Mouse (Mus musculus): ENCODE results near the gene Ankrd52. TPM values are rescaled to one million over a fixed set of nuclear protein-coding genes. Genes with fewer than 3 reads are reported as not detected.

The Ankrd52 gene
- total and polyA plus RNA-seq, 3 experiments, result 4.3 to 51.0 (median 15.3) TPM

DNA sequence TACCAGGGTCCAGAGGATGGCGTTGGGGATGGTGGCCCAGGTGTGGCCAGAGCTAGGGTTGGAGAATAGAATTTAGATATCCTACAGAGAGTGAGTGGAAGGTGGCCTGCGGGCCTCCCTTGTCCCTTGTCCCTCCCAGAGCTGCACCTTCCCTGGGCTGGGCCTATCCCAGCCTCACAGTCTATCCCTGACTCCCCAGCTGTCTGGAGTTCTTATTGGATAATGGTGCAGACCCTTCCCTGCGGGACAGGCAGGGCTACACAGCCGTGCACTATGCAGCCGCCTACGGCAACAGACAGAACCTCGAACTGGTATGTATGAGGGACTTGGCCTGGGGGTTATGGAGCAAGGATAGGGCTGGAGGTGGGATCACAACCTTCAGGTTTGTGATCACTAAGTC, 9.0 kb downstream of the Ankrd52 start:
- TF ChIP-seq ZKSCAN1 (IDR thresholded peaks at IDR 0.05; ENCODE audit: borderline replicate concordance, low read depth, low read length) (no peak), EP300 (IDR thresholded peaks at IDR 0.05; ENCODE audit: low read length) (no peak)
- Histone ChIP-seq H3K27me3 (replicated peaks) (no peaks in the 10 kb centered on the region), H3K36me3 (replicated peaks in 1 of 2; ENCODE audit: control insufficient read depth in 1 of 2, insufficient read depth in 1 of 2, low read length in 1 of 2) (peaks cover 97 to 98% of the 10 kb centered on the region in 2 experiments), H3K4me2 (ENCODE audit: insufficient read depth, low read depth, poor library complexity, severe bottlenecking) (no peak overlapping the region), H3K4me1 (ENCODE audit: control insufficient read depth in 1 of 2, insufficient read depth in 2 of 2) (peaks cover 0 to 4% of the 10 kb centered on the region in 2 experiments; a peak in 2 of 4 replicates), H3K4me3 (replicated peaks in 1 of 3; ENCODE audit: low read depth in 2 of 3, low read length in 2 of 3, poor library complexity in 1 of 3) (no peak overlapping the region), H3K79me2 (replicated peaks; ENCODE audit: control insufficient read depth, extremely low read depth, insufficient read depth, poor library complexity, severe bottlenecking) (no peaks in the 10 kb centered on the region), H3K27ac (ENCODE audit: insufficient read depth, low read depth) (no peak overlapping the region), H3K9me3 (replicated peaks; ENCODE audit: low read length) (no peaks in the 10 kb centered on the region), H3K9ac (ENCODE audit: insufficient read depth, low read depth) (no peak overlapping the region)
- DNase-seq (ENCODE audit: extremely low read depth), result no peak
- in situ Hi-C loops (cut with MboI; ENCODE audit: low pct_ligation_motif_present, low pct_unique_long_range_greater_than_20kb, low sequenced_read_pairs), result no loop called here
- dilution Hi-C loops (cut with MboI; ENCODE audit: extremely low pct_ligation_motif_present, extremely low pct_unique_long_range_greater_than_20kb, low sequenced_read_pairs), result no loop called here

DNA sequence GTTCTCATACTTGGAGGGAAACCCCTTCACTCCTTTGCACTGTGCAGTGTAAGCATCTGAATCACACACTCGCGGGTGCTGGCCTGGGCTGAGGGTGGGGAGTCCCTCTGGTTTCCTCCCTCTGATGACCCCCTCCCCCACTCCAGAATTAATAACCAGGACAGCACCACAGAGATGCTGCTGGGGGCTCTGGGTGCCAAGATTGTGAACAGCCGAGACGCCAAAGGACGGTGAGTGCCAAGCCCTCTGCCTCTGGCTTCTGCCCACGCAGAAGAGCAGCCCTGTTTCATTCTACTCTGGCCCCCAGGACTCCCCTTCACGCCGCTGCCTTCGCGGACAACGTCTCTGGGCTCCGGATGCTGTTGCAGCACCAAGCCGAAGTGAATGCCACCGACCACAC, 12.0 kb downstream of the Ankrd52 start:
- H3K27ac ChIP-seq (ENCODE audit: insufficient read depth, low read depth), result no peak overlapping the region
- H3K9me3 ChIP-seq (replicated peaks; ENCODE audit: low read length), result no peaks in the 10 kb centered on the region
- in situ Hi-C loops (cut with MboI; ENCODE audit: low pct_ligation_motif_present, low pct_unique_long_range_greater_than_20kb, low sequenced_read_pairs) (no loop called here), dilution Hi-C loops (cut with MboI; ENCODE audit: extremely low pct_ligation_motif_present, extremely low pct_unique_long_range_greater_than_20kb, low sequenced_read_pairs) (no loop called here)
- H3K4me2 ChIP-seq (ENCODE audit: insufficient read depth, low read depth, poor library complexity, severe bottlenecking), result no peak overlapping the region
- H3K36me3 ChIP-seq (replicated peaks in 1 of 2; ENCODE audit: control insufficient read depth in 1 of 2, insufficient read depth in 1 of 2, low read length in 1 of 2), result peaks cover 83 to 98% of the 10 kb centered on the region in 2 experiments
- no peak overlapping the region for H3K4me3 ChIP-seq (replicated peaks in 1 of 3; ENCODE audit: low read depth in 2 of 3, low read length in 2 of 3, poor library complexity in 1 of 3)
- H3K4me1 ChIP-seq (ENCODE audit: control insufficient read depth in 1 of 2, insufficient read depth in 2 of 2), result peaks cover 3 to 23% of the 10 kb centered on the region in 2 experiments; a peak in 3 of 4 replicates
- H3K27me3 ChIP-seq (replicated peaks), result no peaks in the 10 kb centered on the region
- no peak for DNase-seq (ENCODE audit: extremely low read depth)
- H3K9ac ChIP-seq (ENCODE audit: insufficient read depth, low read depth), result no peak overlapping the region
- no peaks in the 10 kb centered on the region for H3K79me2 ChIP-seq (replicated peaks; ENCODE audit: control insufficient read depth, extremely low read depth, insufficient read depth, poor library complexity, severe bottlenecking)
- TF ChIP-seq ETS1 (conservative IDR thresholded peaks at IDR 0.05; ENCODE audit: low read depth, low read length) (no peak), ZC3H11A (IDR thresholded peaks at IDR 0.05; ENCODE audit: low read depth, low read length) (no peak)

DNA sequence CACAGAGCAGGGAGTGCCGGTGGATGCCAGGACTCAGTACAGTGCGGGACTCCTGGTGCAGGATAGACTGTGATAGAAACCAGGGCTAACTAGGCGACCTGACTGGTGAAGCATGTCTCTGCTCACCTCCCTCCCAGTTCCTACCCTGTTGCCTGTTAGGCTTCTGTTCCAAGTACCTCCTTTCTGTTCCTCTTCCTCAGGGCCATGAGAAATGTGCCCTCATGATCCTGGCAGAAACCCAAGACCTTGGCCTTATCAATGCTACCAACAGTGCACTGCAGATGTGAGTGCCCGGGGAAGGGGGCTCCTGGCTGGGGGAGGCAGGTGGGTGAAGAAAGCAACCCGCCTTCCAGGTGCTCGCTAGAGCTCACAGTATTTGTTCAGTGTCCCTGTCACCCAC, 12.7 kb downstream of the Ankrd52 start:
- Histone ChIP-seq H3K9ac (ENCODE audit: insufficient read depth, low read depth) (no peak overlapping the region), H3K27ac (ENCODE audit: insufficient read depth, low read depth) (no peak overlapping the region), H3K4me3 (replicated peaks in 1 of 3; ENCODE audit: low read depth in 2 of 3, low read length in 2 of 3, poor library complexity in 1 of 3) (no peak overlapping the region), H3K4me2 (ENCODE audit: insufficient read depth, low read depth, poor library complexity, severe bottlenecking) (no peak overlapping the region), H3K79me2 (replicated peaks; ENCODE audit: control insufficient read depth, extremely low read depth, insufficient read depth, poor library complexity, severe bottlenecking) (no peaks in the 10 kb centered on the region), H3K9me3 (replicated peaks; ENCODE audit: low read length) (no peaks in the 10 kb centered on the region), H3K36me3 (replicated peaks in 1 of 2; ENCODE audit: control insufficient read depth in 1 of 2, insufficient read depth in 1 of 2, low read length in 1 of 2) (peaks cover 81 to 98% of the 10 kb centered on the region in 2 experiments), H3K4me1 (ENCODE audit: control insufficient read depth in 1 of 2, insufficient read depth in 2 of 2) (peaks cover 3 to 23% of the 10 kb centered on the region in 2 experiments; a peak in 3 of 4 replicates), H3K27me3 (replicated peaks) (no peaks in the 10 kb centered on the region)
- no peak for DNase-seq (ENCODE audit: extremely low read depth)
- TF ChIP-seq MAZ (IDR thresholded peaks at IDR 0.05; ENCODE audit: low read depth, low read length), result no peak
- no peak for TF ChIP-seq BHLHE40 (IDR thresholded peaks at IDR 0.05; ENCODE audit: low read depth, low read length)
- in situ Hi-C loops (cut with MboI; ENCODE audit: low pct_ligation_motif_present, low pct_unique_long_range_greater_than_20kb, low sequenced_read_pairs) (no loop called here), dilution Hi-C loops (cut with MboI; ENCODE audit: extremely low pct_ligation_motif_present, extremely low pct_unique_long_range_greater_than_20kb, low sequenced_read_pairs) (no loop called here)

DNA sequence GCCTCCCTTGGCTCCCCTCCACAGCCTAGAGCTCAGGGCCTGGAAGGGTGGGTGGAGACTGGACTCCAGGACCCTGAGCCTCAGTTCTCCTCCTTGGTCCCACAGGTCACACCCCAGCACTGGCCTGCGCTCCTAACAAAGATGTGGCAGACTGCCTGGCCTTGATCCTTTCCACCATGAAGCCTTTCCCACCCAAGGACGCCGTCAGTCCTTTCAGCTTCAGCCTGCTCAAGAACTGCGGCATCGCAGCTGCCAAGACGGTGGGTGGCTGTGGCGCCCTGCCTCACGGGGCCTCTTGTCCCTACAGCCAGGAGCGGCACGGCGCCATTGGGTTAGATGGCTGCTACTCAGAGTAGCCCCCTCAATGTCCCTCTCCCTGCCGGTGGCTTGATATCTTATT, 13.5 kb downstream of the Ankrd52 start:
- peaks cover 3 to 23% of the 10 kb centered on the region in 2 experiments; a peak in 3 of 4 replicates for H3K4me1 ChIP-seq (ENCODE audit: control insufficient read depth in 1 of 2, insufficient read depth in 2 of 2)
- no peaks in the 10 kb centered on the region for H3K9me3 ChIP-seq (replicated peaks; ENCODE audit: low read length)
- in situ Hi-C loops (cut with MboI; ENCODE audit: low pct_ligation_motif_present, low pct_unique_long_range_greater_than_20kb, low sequenced_read_pairs) (no loop called here), dilution Hi-C loops (cut with MboI; ENCODE audit: extremely low pct_ligation_motif_present, extremely low pct_unique_long_range_greater_than_20kb, low sequenced_read_pairs) (no loop called here)
- H3K4me3 ChIP-seq (replicated peaks in 1 of 3; ENCODE audit: low read depth in 2 of 3, low read length in 2 of 3, poor library complexity in 1 of 3), result no peak overlapping the region
- no peak overlapping the region for H3K9ac ChIP-seq (ENCODE audit: insufficient read depth, low read depth)
- no peaks in the 10 kb centered on the region for H3K79me2 ChIP-seq (replicated peaks; ENCODE audit: control insufficient read depth, extremely low read depth, insufficient read depth, poor library complexity, severe bottlenecking)
- no peak overlapping the region for H3K4me2 ChIP-seq (ENCODE audit: insufficient read depth, low read depth, poor library complexity, severe bottlenecking)
- TF ChIP-seq MAX (IDR thresholded peaks at IDR 0.05; ENCODE audit: low read length) (no peak), ZC3H11A (IDR thresholded peaks at IDR 0.05; ENCODE audit: low read depth, low read length) (no peak), CTCF (conservative IDR thresholded peaks at IDR 0.05 in 1 of 2, IDR thresholded peaks at IDR 0.05 in 1 of 2; ENCODE audit: low read depth in 2 of 2, low read length in 2 of 2) (no peak), CHD1 (IDR thresholded peaks at IDR 0.05; ENCODE audit: low read depth, low read length) (no peak), ZNF384 (IDR thresholded peaks at IDR 0.05; ENCODE audit: low read depth, low read length) (no peak), ETS1 (conservative IDR thresholded peaks at IDR 0.05; ENCODE audit: low read depth, low read length) (no peak), USF1 (IDR thresholded peaks at IDR 0.05; ENCODE audit: low read depth, low read length) (no peak), MEF2A (IDR thresholded peaks at IDR 0.05; ENCODE audit: borderline replicate concordance, low read depth, low read length) (no peak), MAZ (IDR thresholded peaks at IDR 0.05; ENCODE audit: low read depth, low read length) (no peak), SMC3 (IDR thresholded peaks at IDR 0.05; ENCODE audit: low read depth, low read length) (no peak), TCF12 (IDR thresholded peaks at IDR 0.05; ENCODE audit: low read depth, low read length) (no peak), ZKSCAN1 (IDR thresholded peaks at IDR 0.05; ENCODE audit: borderline replicate concordance, low read depth, low read length) (no peak), JUN (IDR thresholded peaks at IDR 0.05; ENCODE audit: insufficient read depth, low read depth, low read length) (no peak)
- no peaks in the 10 kb centered on the region for H3K27me3 ChIP-seq (replicated peaks)
- H3K36me3 ChIP-seq (replicated peaks in 1 of 2; ENCODE audit: control insufficient read depth in 1 of 2, insufficient read depth in 1 of 2, low read length in 1 of 2), result peaks cover 77 to 98% of the 10 kb centered on the region in 2 experiments
- no peak for DNase-seq (ENCODE audit: extremely low read depth)
- H3K27ac ChIP-seq (ENCODE audit: insufficient read depth, low read depth), result no peak overlapping the region
